Mouse (Mus musculus) R1 (cell line): ENCODE data around the gene Slc39a12.
A peak's percentile ranks its signal among the peaks of the same experiment; 100 is the strongest.

Experiments used
- DNase-seq: peaks from one replicate; pipeline ENCODE4 v3.0.0-alpha.2; 2018; ENCODE audit warnings: low read depth, low spot score

Gene Slc39a12

GRCm38 (mm10) chr2:14388162-14388561 lies at the start of gene Slc39a12:
Gene Slc39a12, plus strand, starts transcription at chr2:14388316.
- DNase-seq = no peak

- no peak for DNase-seq
These were observed 46.3 kb upstream of the Slc39a12 start for GRCm38 (mm10) chr2:14341652-14342308.

- no peak for DNase-seq
These were observed 45.7 kb upstream of the Slc39a12 start for GRCm38 (mm10) chr2:14342309-14342839.

- DNase-seq = no peak
These were observed 740 bp downstream of the Slc39a12 start for GRCm38 (mm10) chr2:14388856-14389255.

- no peak for DNase-seq
These were observed 2.8 kb downstream of the Slc39a12 start for GRCm38 (mm10) chr2:14390900-14391299.

- peak; percentile 34 for DNase-seq
These were observed 14.9 kb downstream of the Slc39a12 start for GRCm38 (mm10) chr2:14403000-14403399.

- DNase-seq = no peak
These were observed 40.9 kb downstream of the Slc39a12 start for GRCm38 (mm10) chr2:14428987-14429386.

GRCm38 (mm10) chr2:14447322-14447721 lies 59.2 kb downstream of the Slc39a12 start:
- no peak for DNase-seq

- no peak for DNase-seq
These were observed 62.8 kb downstream of the Slc39a12 start for GRCm38 (mm10) chr2:14450866-14451265.

- no peak for DNase-seq
These were observed 67.0 kb downstream of the Slc39a12 start for GRCm38 (mm10) chr2:14454946-14455631.

GRCm38 (mm10) chr2:14464438-14464837 lies 76.3 kb downstream of the Slc39a12 start:
- no peak for DNase-seq

GRCm38 (mm10) chr2:14494132-14494531 lies 106.0 kb downstream of the Slc39a12 start:
- DNase-seq = no peak

- DNase-seq = no peak
These were observed 108.0 kb downstream of the Slc39a12 start for GRCm38 (mm10) chr2:14496150-14496549.

GRCm38 (mm10) chr2:14502482-14502881 lies 114.4 kb downstream of the Slc39a12 start:
- no peak for DNase-seq

- peak; percentile 61 for DNase-seq
These were observed 130.1 kb downstream of the Slc39a12 start for GRCm38 (mm10) chr2:14518237-14518636.

- DNase-seq = no peak
These were observed 146.4 kb downstream of the Slc39a12 start for GRCm38 (mm10) chr2:14534325-14535077.

GRCm38 (mm10) chr2:14535246-14535671 lies 147.1 kb downstream of the Slc39a12 start:
- no peak for DNase-seq

- DNase-seq = no peak
These were observed 149.7 kb downstream of the Slc39a12 start for GRCm38 (mm10) chr2:14537781-14538180.

GRCm38 (mm10) chr2:14543355-14543754 lies 155.2 kb downstream of the Slc39a12 start:
- no peak for DNase-seq

GRCm38 (mm10) chr2:14543773-14544172 lies 155.7 kb downstream of the Slc39a12 start:
- no peak for DNase-seq
